Mouse (Mus musculus) lung, postnatal 0 days (tissue): ENCODE measurements around the gene C730034F03Rik.

Source experiments
- CTCF ChIP-seq: IDR thresholded peaks from 2 replicates; pipeline ENCODE4 v1.5.1; 2016; ENCODE audit warnings: antibody characterized with exemption, mild to moderate bottlenecking
- EP300 ChIP-seq: IDR thresholded peaks from 2 replicates; pipeline ENCODE4 v1.6.1; 2016; ENCODE audit warnings: antibody characterized with exemption, mild to moderate bottlenecking, control low read depth

- no peak for TF ChIP-seq CTCF
- TF ChIP-seq EP300, result no peak
Measured at GRCm38 (mm10) chr15:89431806-89432205, 2.4 kb downstream of the C730034F03Rik start.
